Mouse (Mus musculus): Measurements from ENCODE around the gene Rpl18. TPM values are rescaled to one million over a fixed set of nuclear protein-coding genes. Genes with fewer than 3 reads are reported as not detected.

The Rpl18 gene
- polyA plus RNA-seq, 1 experiment from 2014 or later, result 631 TPM

GRCm38 (mm10) chr7:45695098-45695497 lies 20.2 kb upstream of the Rpl18 start:
- ATAC-seq (ENCODE audit: low FRiP score, low TSS enrichment) (no peak), DNase-seq (no peak)
- Histone ChIP-seq H3K27ac (replicated peaks; ENCODE audit: low read depth, low read length) (no peak overlapping the region), H3K27me3 (ENCODE audit: control insufficient read depth, insufficient read depth, low read length) (peaks cover 5% of the 10 kb centered on the region), H3K9me3 (ENCODE audit: control insufficient read depth, low read length) (no peaks in the 10 kb centered on the region), H3K4me3 (replicated peaks; ENCODE audit: low read depth, low read length) (no peak overlapping the region), H3K36me3 (ENCODE audit: control insufficient read depth, insufficient read depth, low read length) (no peaks in the 10 kb centered on the region), H3K4me1 (ENCODE audit: control insufficient read depth, insufficient read depth, low read length) (0 out of 2 replicates have a peak, but pooled peaks cover 2% of the 10 kb centered on the region), H3K4me2 (ENCODE audit: low read length) (no peak overlapping the region), H3K9ac (replicated peaks; ENCODE audit: low read length) (no peak overlapping the region)
- 8% methylated on average over 6 of the region's 6 CpGs for WGBS

GRCm38 (mm10) chr7:45697894-45698293 lies 17.4 kb upstream of the Rpl18 start:
- H3K9me3 ChIP-seq (ENCODE audit: control insufficient read depth, low read length), result no peaks in the 10 kb centered on the region
- H3K27ac ChIP-seq (replicated peaks; ENCODE audit: low read depth, low read length), result no peak overlapping the region
- H3K4me2 ChIP-seq (ENCODE audit: low read length), result no peak overlapping the region
- no peak overlapping the region for H3K4me3 ChIP-seq (replicated peaks; ENCODE audit: low read depth, low read length)
- no peaks in the 10 kb centered on the region for H3K36me3 ChIP-seq (ENCODE audit: control insufficient read depth, insufficient read depth, low read length)
- H3K27me3 ChIP-seq (ENCODE audit: control insufficient read depth, insufficient read depth, low read length), result peaks cover 5% of the 10 kb centered on the region
- DNase-seq (no peak), ATAC-seq (ENCODE audit: low FRiP score, low TSS enrichment) (no peak)
- H3K9ac ChIP-seq (replicated peaks; ENCODE audit: low read length), result no peak overlapping the region
- 89% methylated on average over 6 of the region's 7 CpGs for WGBS
- peaks cover 17% of the 10 kb centered on the region for H3K4me1 ChIP-seq (ENCODE audit: control insufficient read depth, insufficient read depth, low read length)

DNA sequence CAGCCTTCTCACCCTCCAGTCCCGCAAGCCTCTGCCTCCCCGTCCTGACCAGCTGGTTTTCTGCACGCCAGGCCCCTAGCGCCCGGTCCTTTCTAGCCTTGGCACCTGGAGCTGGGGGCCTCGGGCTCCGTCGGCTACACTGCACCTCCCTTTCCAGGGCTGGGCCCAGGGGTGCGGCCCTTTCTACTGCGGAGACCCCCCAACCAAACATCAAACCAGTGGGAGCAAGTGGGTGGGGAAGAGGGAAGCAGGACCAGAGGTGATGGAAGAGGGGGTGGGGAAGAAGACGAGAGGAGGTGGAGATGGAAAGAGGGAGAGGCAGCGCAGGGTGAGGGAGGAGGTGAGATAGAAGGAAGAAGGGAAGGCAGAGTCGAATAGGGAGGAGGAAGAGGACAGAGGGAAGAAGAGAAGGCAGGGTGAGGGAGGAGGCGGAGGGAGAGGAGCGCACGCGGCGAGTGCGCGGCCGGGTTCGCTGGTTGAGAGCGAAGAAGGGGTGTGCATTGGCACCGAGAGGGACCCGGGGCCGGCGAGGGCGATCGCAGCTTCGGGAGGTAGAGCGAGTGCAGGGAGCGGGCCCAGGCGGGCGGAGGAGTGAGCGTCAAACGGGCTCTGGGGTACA lies 15.6 kb upstream of the Rpl18 start, which contains the start of gene Car11:
Gene Car11, plus strand, starts transcription at position 321 of the 619 bp plus-strand sequence.
- peak within 1 kb of the TSS; percentile 49 for H3K4me3 ChIP-seq (replicated peaks; ENCODE audit: low read depth, low read length)
- DNase-seq (peak; percentile 69), ATAC-seq (ENCODE audit: low FRiP score, low TSS enrichment) (no peak)
- no peaks in the 10 kb centered on the region for H3K36me3 ChIP-seq (ENCODE audit: control insufficient read depth, insufficient read depth, low read length)
- H3K4me2 ChIP-seq (ENCODE audit: low read length), result peak within 1 kb of the TSS; percentile 94
- peak within 1 kb of the TSS; percentile 80 for H3K9ac ChIP-seq (replicated peaks; ENCODE audit: low read length)
- peaks cover 5% of the 10 kb centered on the region for H3K27me3 ChIP-seq (ENCODE audit: control insufficient read depth, insufficient read depth, low read length)
- H3K27ac ChIP-seq (replicated peaks; ENCODE audit: low read depth, low read length), result peak within 1 kb of the TSS; percentile 86
- WGBS, result 2% methylated on average over 36 of the region's 36 CpGs
- peaks cover 31% of the 10 kb centered on the region for H3K4me1 ChIP-seq (ENCODE audit: control insufficient read depth, insufficient read depth, low read length)
- H3K9me3 ChIP-seq (ENCODE audit: control insufficient read depth, low read length), result no peaks in the 10 kb centered on the region

DNA sequence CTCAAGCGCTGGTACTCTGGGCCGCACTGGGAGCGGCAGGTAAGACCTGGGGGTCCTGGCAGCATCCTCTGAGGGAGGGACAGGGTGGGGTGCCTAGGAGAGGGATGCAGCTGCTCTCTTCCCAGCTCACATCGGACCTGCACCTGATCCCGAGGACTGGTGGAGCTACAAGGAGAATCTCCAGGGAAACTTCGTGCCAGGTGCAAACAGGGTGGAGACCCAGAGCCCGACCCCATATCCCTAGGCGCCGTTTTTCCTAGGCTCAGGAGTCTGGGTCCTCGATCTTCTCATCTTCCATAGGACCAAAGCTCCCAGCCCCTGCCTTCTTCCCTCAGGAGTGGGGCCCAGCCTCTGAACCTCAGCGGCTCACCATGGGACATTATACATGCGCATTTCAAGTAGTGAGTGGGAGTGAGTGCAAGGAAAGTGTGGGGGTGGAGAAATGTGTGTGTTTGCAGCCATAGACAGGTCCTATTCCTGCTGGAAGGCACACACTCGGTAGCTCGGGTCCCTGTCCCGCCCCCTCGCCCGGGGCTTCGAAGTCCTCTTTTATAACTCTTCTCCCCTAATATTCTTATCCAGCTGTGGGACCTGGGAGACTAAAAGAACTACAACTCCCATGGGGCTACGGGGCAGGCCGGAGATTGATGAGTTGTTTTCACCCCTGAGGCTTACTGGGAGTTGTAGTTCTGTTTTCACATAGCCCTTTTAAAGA lies 14.8 kb upstream of the Rpl18 start:
- peak overlapping the region; percentile 49 for H3K4me3 ChIP-seq (replicated peaks; ENCODE audit: low read depth, low read length)
- no peaks in the 10 kb centered on the region for H3K36me3 ChIP-seq (ENCODE audit: control insufficient read depth, insufficient read depth, low read length)
- peaks cover 5% of the 10 kb centered on the region for H3K27me3 ChIP-seq (ENCODE audit: control insufficient read depth, insufficient read depth, low read length)
- H3K4me2 ChIP-seq (ENCODE audit: low read length), result peak overlapping the region; percentile 94
- peak overlapping the region; percentile 80 for H3K9ac ChIP-seq (replicated peaks; ENCODE audit: low read length)
- peak overlapping the region; percentile 86 for H3K27ac ChIP-seq (replicated peaks; ENCODE audit: low read depth, low read length)
- DNase-seq, result peak; percentile 94
- ATAC-seq (ENCODE audit: low FRiP score, low TSS enrichment), result 0 out of 2 replicates have a peak, but pooled peaks have one; percentile 6
- H3K4me1 ChIP-seq (ENCODE audit: control insufficient read depth, insufficient read depth, low read length), result peaks cover 34% of the 10 kb centered on the region
- H3K9me3 ChIP-seq (ENCODE audit: control insufficient read depth, low read length), result no peaks in the 10 kb centered on the region
- WGBS, result under 1% methylated on average over 20 of the region's 20 CpGs

GRCm38 (mm10) chr7:45701072-45701471 lies 14.2 kb upstream of the Rpl18 start:
- ATAC-seq (ENCODE audit: low FRiP score, low TSS enrichment), result no peak
- WGBS, result 31% methylated on average over 11 of the region's 11 CpGs
- DNase-seq, result no peak

GRCm38 (mm10) chr7:45701607-45702006 lies 13.7 kb upstream of the Rpl18 start:
- no peak overlapping the region; the same call in 1 of the 2 replicates for H3K9ac ChIP-seq (replicated peaks; ENCODE audit: low read length)
- ATAC-seq (ENCODE audit: low FRiP score, low TSS enrichment), result no peak

More at GRCm38 (mm10) chr7:45701072-45701471, 14.2 kb upstream of the Rpl18 start:
- peak overlapping the region; percentile 94 for H3K4me2 ChIP-seq (ENCODE audit: low read length)
- H3K27ac ChIP-seq (replicated peaks; ENCODE audit: low read depth, low read length), result 0 out of 2 replicates have a peak overlapping the region, but pooled peaks have one; percentile 58
- H3K9me3 ChIP-seq (ENCODE audit: control insufficient read depth, low read length), result no peaks in the 10 kb centered on the region
- H3K4me3 ChIP-seq (replicated peaks; ENCODE audit: low read depth, low read length), result peak overlapping the region; percentile 49
- H3K4me1 ChIP-seq (ENCODE audit: control insufficient read depth, insufficient read depth, low read length), result peaks cover 40% of the 10 kb centered on the region
- peak overlapping the region; percentile 24 for H3K9ac ChIP-seq (replicated peaks; ENCODE audit: low read length)
- H3K36me3 ChIP-seq (ENCODE audit: control insufficient read depth, insufficient read depth, low read length), result no peaks in the 10 kb centered on the region
- peaks cover 5% of the 10 kb centered on the region for H3K27me3 ChIP-seq (ENCODE audit: control insufficient read depth, insufficient read depth, low read length)

DNA sequence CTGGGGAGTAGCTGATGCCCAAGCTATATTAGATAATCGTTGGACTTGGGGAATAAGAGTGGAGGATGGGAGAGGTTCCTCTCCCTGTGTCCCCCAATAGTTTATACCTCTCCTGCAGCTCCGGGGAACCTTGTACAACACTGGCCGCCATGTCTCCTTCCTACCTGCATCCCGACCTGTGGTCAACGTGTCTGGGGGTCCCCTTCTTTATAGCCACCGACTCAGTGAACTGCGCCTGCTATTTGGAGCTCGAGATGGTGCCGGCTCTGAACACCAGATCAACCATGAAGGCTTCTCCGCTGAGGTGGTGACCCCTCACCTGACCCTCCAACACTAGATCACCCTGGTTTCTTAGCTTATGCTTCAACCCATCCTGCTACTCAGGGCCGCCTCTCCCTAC lies 12.9 kb upstream of the Rpl18 start:
- no peak overlapping the region for H3K4me2 ChIP-seq (ENCODE audit: low read length)
- H3K4me1 ChIP-seq (ENCODE audit: control insufficient read depth, insufficient read depth, low read length), result peaks cover 52% of the 10 kb centered on the region

More at GRCm38 (mm10) chr7:45701607-45702006, 13.7 kb upstream of the Rpl18 start:
- no peak for DNase-seq
- peaks cover 45% of the 10 kb centered on the region for H3K4me1 ChIP-seq (ENCODE audit: control insufficient read depth, insufficient read depth, low read length)
- no peaks in the 10 kb centered on the region for H3K9me3 ChIP-seq (ENCODE audit: control insufficient read depth, low read length)
- H3K4me2 ChIP-seq (ENCODE audit: low read length), result peak overlapping the region; percentile 94
- 87% methylated on average over 11 of the region's 11 CpGs for WGBS
- peaks cover 5% of the 10 kb centered on the region for H3K27me3 ChIP-seq (ENCODE audit: control insufficient read depth, insufficient read depth, low read length)
- no peak overlapping the region for H3K27ac ChIP-seq (replicated peaks; ENCODE audit: low read depth, low read length)
- H3K36me3 ChIP-seq (ENCODE audit: control insufficient read depth, insufficient read depth, low read length), result no peaks in the 10 kb centered on the region
- H3K4me3 ChIP-seq (replicated peaks; ENCODE audit: low read depth, low read length), result no peak overlapping the region; the same call in 1 of the 2 replicates

DNA sequence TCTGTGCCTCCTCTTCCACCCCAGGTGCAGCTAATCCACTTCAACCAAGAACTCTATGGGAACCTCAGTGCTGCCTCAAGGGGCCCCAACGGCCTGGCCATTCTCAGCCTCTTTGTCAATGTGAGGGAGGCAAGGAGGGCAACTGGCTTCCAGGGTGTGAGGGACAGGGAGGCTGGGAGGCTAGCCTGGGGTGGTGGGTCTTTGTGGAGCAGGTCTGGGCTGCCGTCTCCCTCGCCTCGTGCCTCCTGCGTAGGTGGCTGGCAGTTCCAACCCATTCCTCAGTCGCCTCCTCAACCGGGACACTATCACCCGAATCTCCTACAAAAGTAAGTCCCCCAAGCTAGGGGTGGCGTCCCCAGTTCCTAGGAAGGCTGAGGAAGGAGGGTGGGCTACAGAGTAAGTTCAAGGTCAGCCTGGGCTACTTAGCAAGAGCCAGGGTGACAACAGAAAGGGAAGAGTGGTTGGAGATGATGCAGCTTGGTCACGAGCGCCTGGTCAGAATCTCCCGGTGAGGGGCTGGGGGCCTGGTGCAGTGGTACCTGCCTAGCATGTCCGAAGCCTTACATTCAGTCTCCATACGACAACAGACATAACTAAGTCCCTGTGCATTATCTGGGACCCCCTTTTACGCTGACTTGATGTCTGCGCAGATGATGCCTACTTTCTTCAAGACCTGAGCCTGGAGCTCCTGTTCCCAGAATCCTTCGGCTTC lies 12.3 kb upstream of the Rpl18 start:
- DNase-seq (no peak), ATAC-seq (ENCODE audit: low FRiP score, low TSS enrichment) (no peak)
- peaks cover 58% of the 10 kb centered on the region for H3K4me1 ChIP-seq (ENCODE audit: control insufficient read depth, insufficient read depth, low read length)
- peak overlapping the region; percentile 51 for H3K4me3 ChIP-seq (replicated peaks; ENCODE audit: low read depth, low read length)
- peak overlapping the region; percentile 96 for H3K4me2 ChIP-seq (ENCODE audit: low read length)
- peak overlapping the region; percentile 93; the same call in 1 of the 2 replicates for H3K27ac ChIP-seq (replicated peaks; ENCODE audit: low read depth, low read length)
- H3K36me3 ChIP-seq (ENCODE audit: control insufficient read depth, insufficient read depth, low read length), result no peaks in the 10 kb centered on the region
- peaks cover 5% of the 10 kb centered on the region for H3K27me3 ChIP-seq (ENCODE audit: control insufficient read depth, insufficient read depth, low read length)
- peak overlapping the region; percentile 56; the same call in 1 of the 2 replicates for H3K9ac ChIP-seq (replicated peaks; ENCODE audit: low read length)
- 89% methylated on average over 17 of the region's 17 CpGs for WGBS
- no peaks in the 10 kb centered on the region for H3K9me3 ChIP-seq (ENCODE audit: control insufficient read depth, low read length)

More for the DNA sequence above, 12.9 kb upstream of the Rpl18 start:
- WGBS, result 93% methylated on average over 11 of the region's 11 CpGs
- no peak overlapping the region for H3K4me3 ChIP-seq (replicated peaks; ENCODE audit: low read depth, low read length)
- H3K9ac ChIP-seq (replicated peaks; ENCODE audit: low read length), result no peak overlapping the region
- no peak overlapping the region for H3K27ac ChIP-seq (replicated peaks; ENCODE audit: low read depth, low read length)
- ATAC-seq (ENCODE audit: low FRiP score, low TSS enrichment), result no peak
- no peak for DNase-seq
- H3K9me3 ChIP-seq (ENCODE audit: control insufficient read depth, low read length), result no peaks in the 10 kb centered on the region
- H3K36me3 ChIP-seq (ENCODE audit: control insufficient read depth, insufficient read depth, low read length), result no peaks in the 10 kb centered on the region
- H3K27me3 ChIP-seq (ENCODE audit: control insufficient read depth, insufficient read depth, low read length), result peaks cover 5% of the 10 kb centered on the region
